Mouse (Mus musculus): Measurements from ENCODE around the gene Sema3c.

GRCm38 (mm10) chr5:17629599-17629998 lies 55.5 kb downstream of the Sema3c start:
- no peak for TF ChIP-seq GATA1 (IDR thresholded peaks at IDR 0.05; ENCODE audit: borderline replicate concordance, low read length)
- TF ChIP-seq FLI1 (IDR thresholded peaks at IDR 0.05; ENCODE audit: low read length) = no peak

Data from megakaryocyte, embryonic 14.5 days (primary cell).